Mouse (Mus musculus) embryonic facial prominence, embryonic 11.5 days (tissue): ENCODE results near the gene 2410131K14Rik. TPM values are rescaled to one million over a fixed set of nuclear protein-coding genes. Genes with fewer than 3 reads are reported as not detected.

ENCODE experiments used
- ATAC-seq: fragments of 200-750 bp; cut with Nextera tagmentation; replicated peaks from 2 replicates; pipeline ENCODE4 v1.8.0; 2017; ENCODE audit warnings: low read depth; ENCODE audit not compliant: insufficient number of reproducible peaks, low FRiP score, low TSS enrichment
- DNase-seq: peaks from one replicate; pipeline ENCODE4 v3.0.0-alpha.2; 2015; ENCODE audit warnings: low spot score
- H3K27ac ChIP-seq: fragments of 300-500 bp; sonication (generic); replicated peaks from 2 replicates; pipeline ENCODE4 v1.5.1; 2014; ENCODE audit warnings: mild to moderate bottlenecking, low read depth, low read length, control low read depth
- H3K27me3 ChIP-seq: fragments of 300-500 bp; sonication (generic); 2 replicates; pipeline ENCODE4 v1.6.1; 2014; ENCODE audit warnings: mild to moderate bottlenecking, low read length, moderate library complexity, mixed read lengths; ENCODE audit not compliant: control insufficient read depth, insufficient read depth
- H3K36me3 ChIP-seq: fragments of 300-500 bp; sonication (generic); replicated peaks from 2 replicates; pipeline ENCODE4 v1.6.1; 2014; ENCODE audit warnings: low read depth, mild to moderate bottlenecking, low read length, moderate library complexity, mixed read lengths; ENCODE audit not compliant: control insufficient read depth, insufficient read depth
- H3K4me1 ChIP-seq: fragments of 300-500 bp; sonication (generic); 2 replicates; pipeline ENCODE4 v1.6.1; 2014; ENCODE audit warnings: low read length, mixed read lengths; ENCODE audit not compliant: control insufficient read depth, insufficient read depth
- H3K4me2 ChIP-seq: fragments of 300-500 bp; sonication (generic); 2 replicates; pipeline ENCODE4 v1.6.1; 2014; ENCODE audit warnings: low read depth, mild to moderate bottlenecking, control low read depth, low read length, moderate library complexity
- H3K4me3 ChIP-seq: fragments of 300-500 bp; sonication (generic); 2 replicates; pipeline ENCODE4 v1.5.1; 2014; ENCODE audit warnings: low read depth, low read length, control low read depth
- H3K9ac ChIP-seq: fragments of 300-500 bp; sonication (generic); replicated peaks from 2 replicates; pipeline ENCODE4 v1.6.1; 2014; ENCODE audit warnings: mild to moderate bottlenecking, control low read depth, low read length
- H3K9me3 ChIP-seq: fragments of 300-500 bp; sonication (generic); replicated peaks from 2 replicates; pipeline ENCODE4 v1.6.1; 2016; ENCODE audit warnings: mild to moderate bottlenecking, low read length, inconsistent platforms, mixed read lengths; ENCODE audit not compliant: control insufficient read depth
- WGBS: fragments of 180-500 bp; shearing (Covaris S2); extraction: QIAGEN DNeasy Blood & Tissue Kit; methylation state at CpG from one replicate; pipeline ENCODE4 v1.1.7; 2014; 5-methylcytosine and 5-hydroxymethylcytosine counted together
- polyA plus RNA-seq: library from polyadenylated mRNA; unstranded; fragments of >200 nt; fragmentation: Nextera tagmentation; extraction: Ambion mirVana; gene quantifications from 2 replicates; pipeline ENCODE4 v1.2.1, GENCODE M21; 2014

Gene 2410131K14Rik
- 10.8 and 11.6 TPM in 2 replicates for polyA plus RNA-seq

DNA sequence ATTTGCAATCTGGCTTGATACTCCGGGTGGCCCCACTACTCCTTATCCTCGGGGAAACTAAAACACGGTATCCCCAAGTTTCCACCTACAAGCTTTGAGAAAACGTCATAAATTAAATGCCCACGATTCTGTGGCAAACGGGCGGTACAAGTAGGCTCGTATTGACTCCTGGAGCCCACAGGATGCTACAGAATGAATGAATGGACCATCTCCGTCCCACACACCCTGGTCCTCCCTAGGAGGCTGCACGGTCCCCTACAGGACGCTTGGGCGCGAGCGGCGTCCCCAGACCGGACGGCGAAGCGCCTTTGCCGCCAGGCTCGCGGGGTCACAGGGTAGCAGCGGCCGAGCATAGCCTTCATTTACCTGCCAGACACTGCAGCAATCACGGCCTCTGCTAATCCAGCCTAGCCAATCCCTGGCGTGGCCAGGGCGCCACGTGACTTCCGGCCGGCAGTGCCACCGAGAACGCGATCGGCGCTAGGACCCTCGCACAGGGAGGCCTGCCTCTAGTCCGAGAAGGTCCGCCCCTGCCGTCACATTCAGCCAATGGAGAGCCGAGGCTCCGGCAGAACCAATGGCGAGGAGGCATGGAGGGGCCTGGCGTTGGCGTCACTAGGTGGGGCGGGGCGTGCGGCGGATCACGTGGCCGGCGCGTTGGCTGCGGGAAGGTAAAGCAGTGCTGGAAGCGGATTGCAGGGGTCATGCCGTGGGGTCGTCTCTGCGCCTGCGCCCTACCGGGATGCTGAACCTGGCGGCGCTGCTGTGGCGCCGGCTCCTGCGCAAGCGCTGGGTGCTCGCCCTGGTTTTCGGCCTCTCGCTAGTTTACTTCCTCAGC is at the start of gene 2410131K14Rik, which contains the start of gene Rnft2:
Gene 2410131K14Rik, plus strand, starts transcription at position 622 of the 838 bp plus-strand sequence.
Gene Rnft2, minus strand, starts transcription at position 511 of the 838 bp plus-strand sequence.
- DNase-seq = peak; percentile 100
- under 1% methylated on average over 60 of the region's 68 CpGs for WGBS
- H3K9me3 ChIP-seq = no peaks in the 10 kb centered on the region
- peak within 1 kb of the TSS; percentile 75 for H3K9ac ChIP-seq
- H3K27ac ChIP-seq = peak within 1 kb of the TSS; percentile 9; the same call in 1 of the 2 replicates
- H3K4me1 ChIP-seq = no peaks in the 10 kb centered on the region; the same call in 1 of the 2 replicates
- H3K27me3 ChIP-seq = no peaks in the 10 kb centered on the region
- H3K4me3 ChIP-seq = peak within 1 kb of the TSS; percentile 65
- peak; percentile 99 for ATAC-seq
- no peaks in the 10 kb centered on the region for H3K36me3 ChIP-seq
- H3K4me2 ChIP-seq = peak within 1 kb of the TSS; percentile 74

DNA sequence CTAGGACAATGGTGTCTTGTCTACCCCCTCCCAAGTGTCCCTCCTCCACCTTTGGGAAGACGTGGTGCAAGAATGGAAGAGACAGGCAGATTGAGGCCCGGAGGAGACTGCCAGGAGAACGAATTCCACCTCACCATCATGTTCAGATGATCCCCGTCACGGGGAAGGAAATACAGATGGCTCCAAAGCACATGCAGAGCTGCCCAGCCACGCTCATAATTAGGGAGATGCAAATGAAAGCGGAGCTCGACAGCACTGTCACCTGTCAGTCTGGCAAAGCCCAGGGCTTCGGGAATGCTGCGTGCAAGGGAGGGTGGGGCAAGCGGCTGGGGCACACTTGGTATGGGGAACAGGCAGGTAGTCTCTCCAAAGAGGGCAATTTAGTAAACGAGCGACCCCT is 47.6 kb upstream of the 2410131K14Rik start:
- DNase-seq = no peak
- no peak overlapping the region for H3K27ac ChIP-seq
- H3K4me3 ChIP-seq = no peak overlapping the region
- no peaks in the 10 kb centered on the region for H3K4me1 ChIP-seq
- H3K36me3 ChIP-seq = no peaks in the 10 kb centered on the region
- no peaks in the 10 kb centered on the region for H3K27me3 ChIP-seq
- H3K9ac ChIP-seq = no peak overlapping the region
- no peak overlapping the region for H3K4me2 ChIP-seq
- H3K9me3 ChIP-seq = no peaks in the 10 kb centered on the region
- ATAC-seq = no peak
- 67% methylated on average over 13 of the region's 13 CpGs for WGBS

DNA sequence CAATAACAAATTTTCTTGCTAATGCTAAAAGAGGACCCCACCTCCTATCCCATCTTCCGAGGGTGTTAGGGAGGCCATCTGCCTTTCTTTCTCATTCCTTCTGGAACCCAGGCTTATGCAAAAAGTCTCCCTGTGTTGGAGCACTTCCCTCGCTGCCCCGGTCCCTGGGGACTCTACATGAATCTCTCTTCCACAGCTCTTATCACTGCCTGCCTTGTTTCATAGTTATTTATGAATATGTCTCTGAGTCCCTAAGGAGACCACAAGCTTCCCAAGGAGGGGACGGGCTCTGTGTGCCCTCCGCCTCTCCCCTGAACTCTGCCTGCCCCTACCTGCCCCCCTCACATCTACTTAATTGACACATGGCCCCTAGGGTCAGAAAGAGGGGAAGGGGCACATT is 45.4 kb upstream of the 2410131K14Rik start:
- no peak for DNase-seq
- WGBS = 53% methylated on average over 5 of the region's 5 CpGs
- ATAC-seq = no peak
- no peaks in the 10 kb centered on the region for H3K36me3 ChIP-seq
- H3K4me1 ChIP-seq = no peaks in the 10 kb centered on the region
- no peak overlapping the region for H3K9ac ChIP-seq
- no peak overlapping the region for H3K27ac ChIP-seq
- H3K27me3 ChIP-seq = no peaks in the 10 kb centered on the region
- no peaks in the 10 kb centered on the region for H3K9me3 ChIP-seq
- H3K4me2 ChIP-seq = no peak overlapping the region
- no peak overlapping the region for H3K4me3 ChIP-seq

DNA sequence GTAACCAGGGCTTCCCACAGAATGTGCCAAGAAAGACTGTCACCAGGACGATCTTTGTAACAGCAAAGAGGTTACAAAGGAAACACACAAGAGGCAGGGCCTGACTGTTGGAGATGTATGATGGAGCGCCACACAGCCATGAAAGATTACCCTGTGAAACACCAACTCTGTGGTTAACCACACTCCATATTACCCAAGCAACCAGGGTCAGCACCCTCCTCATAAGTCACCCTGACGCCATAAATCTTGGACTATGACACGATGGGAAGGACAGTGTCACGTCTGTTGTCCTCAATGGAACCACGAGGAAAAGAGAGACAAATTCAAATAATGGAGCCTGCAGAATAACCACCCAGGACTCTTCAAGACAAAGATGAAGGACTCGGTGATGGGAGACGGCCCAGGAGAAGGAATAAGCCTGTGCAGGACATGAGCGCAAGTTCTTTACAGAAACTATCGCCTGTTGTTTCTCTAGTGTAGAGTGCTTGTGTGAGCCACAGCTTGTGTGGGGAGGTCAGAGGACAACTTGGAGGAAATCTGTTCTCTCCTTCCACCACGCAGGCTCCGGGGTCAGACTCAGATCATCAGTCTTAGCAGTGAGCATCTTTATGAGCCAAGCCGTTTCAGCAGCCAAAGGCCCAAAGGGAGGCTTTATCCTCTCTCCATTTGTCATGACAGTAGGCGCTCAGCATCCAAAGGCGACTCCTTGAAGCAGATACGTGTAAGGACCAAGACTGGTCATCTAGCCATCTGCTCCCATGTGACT is 40.2 kb upstream of the 2410131K14Rik start:
- Histone ChIP-seq H3K27ac (no peak overlapping the region), H3K9ac (no peak overlapping the region), H3K9me3 (no peaks in the 10 kb centered on the region), H3K36me3 (no peaks in the 10 kb centered on the region), H3K4me3 (no peak overlapping the region), H3K4me2 (no peak overlapping the region), H3K27me3 (no peaks in the 10 kb centered on the region), H3K4me1 (no peaks in the 10 kb centered on the region)
- no peak for ATAC-seq
- 89% methylated on average over 16 of the region's 16 CpGs for WGBS
- DNase-seq = no peak

DNA sequence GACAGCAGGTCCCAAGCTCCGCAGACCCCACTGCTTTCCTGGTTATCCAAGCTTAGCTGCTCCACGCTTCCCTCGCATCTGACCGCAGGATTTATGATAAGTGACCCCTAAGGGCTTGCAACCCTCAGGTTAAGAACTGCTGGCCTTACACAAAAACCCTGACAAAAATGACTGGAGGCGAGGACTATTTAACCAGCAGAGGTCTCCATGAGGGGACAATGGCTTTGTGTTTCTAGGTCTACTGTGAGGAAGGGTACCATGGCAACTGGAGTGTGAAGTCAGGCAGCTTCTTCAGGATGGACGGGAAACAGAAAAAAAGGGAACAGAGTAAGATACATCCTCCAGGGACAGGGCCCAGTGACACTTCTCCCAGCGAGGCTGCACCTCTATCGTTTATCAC is 39.2 kb upstream of the 2410131K14Rik start:
- H3K4me3 ChIP-seq = no peak overlapping the region
- no peaks in the 10 kb centered on the region for H3K36me3 ChIP-seq
- H3K4me1 ChIP-seq = no peaks in the 10 kb centered on the region
- DNase-seq = no peak
- 70% methylated on average over 8 of the region's 8 CpGs for WGBS
- no peaks in the 10 kb centered on the region for H3K9me3 ChIP-seq
- ATAC-seq = no peak
- no peak overlapping the region for H3K9ac ChIP-seq
- no peak overlapping the region for H3K4me2 ChIP-seq
- no peaks in the 10 kb centered on the region for H3K27me3 ChIP-seq
- no peak overlapping the region for H3K27ac ChIP-seq

DNA sequence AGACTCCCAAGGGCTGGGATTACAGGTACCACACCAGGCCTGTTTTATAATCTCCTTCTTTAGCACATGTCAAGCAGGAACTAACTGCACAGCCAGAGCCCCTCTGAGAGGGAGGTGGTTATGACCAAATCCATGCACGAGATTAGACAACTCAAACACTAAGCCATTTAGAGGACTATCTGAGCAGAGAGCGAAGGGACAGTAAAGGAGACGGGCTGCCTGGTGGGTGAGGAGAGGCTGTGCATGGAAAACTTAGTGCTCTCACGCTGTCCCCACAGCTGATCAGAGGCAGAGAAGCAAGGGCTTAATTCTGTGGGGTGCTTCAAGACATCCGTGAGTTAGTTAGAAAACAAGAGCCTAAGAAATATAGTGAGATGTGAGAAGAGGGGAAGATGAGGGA is 31.0 kb upstream of the 2410131K14Rik start:
- no peak overlapping the region for H3K9ac ChIP-seq
- peak overlapping the region; percentile 28; the same call in 1 of the 2 replicates for H3K27ac ChIP-seq
- peak overlapping the region; percentile 26; the same call in 1 of the 2 replicates for H3K4me3 ChIP-seq
- H3K36me3 ChIP-seq = no peaks in the 10 kb centered on the region
- H3K4me1 ChIP-seq = no peaks in the 10 kb centered on the region
- ATAC-seq = no peak
- no peaks in the 10 kb centered on the region for H3K9me3 ChIP-seq
- no peaks in the 10 kb centered on the region for H3K27me3 ChIP-seq
- WGBS = 28% methylated on average over 5 of the region's 5 CpGs
- no peak for DNase-seq
- peak overlapping the region; percentile 65 for H3K4me2 ChIP-seq

DNA sequence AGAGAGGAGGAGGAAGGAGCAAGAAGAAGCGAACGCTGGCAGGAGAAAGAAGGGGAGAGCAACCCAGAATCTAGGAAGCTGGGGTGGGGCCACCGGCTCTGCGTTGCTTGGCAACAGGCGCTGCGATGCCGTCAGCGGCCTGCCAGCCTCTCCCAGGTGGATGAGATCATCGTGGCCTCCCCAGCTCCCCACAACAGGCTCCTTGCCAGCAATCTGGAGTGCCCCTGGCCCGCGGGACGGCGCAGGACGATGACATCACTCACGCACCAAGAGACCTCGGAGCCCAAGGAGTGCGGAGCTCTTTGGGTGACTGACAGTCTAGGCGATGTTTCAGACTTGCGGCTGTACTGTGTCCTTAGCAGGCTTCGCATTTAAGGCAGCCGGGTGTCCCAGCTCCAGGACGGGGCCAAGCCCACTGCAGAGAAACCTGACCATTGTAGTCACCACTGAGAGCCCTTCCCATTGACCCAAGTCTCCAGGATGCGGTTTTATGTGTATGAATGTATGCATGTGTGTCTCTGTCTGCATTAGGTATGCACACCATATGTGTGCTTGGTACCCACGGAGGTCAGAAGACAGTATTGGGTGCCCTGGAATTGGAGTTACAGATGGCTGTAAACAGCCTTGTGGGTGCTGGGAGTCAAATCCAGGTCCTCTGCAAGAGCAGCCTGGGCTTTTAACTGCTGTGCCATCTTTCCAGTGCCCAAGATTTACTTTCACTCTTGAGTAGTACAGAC is 30.4 kb upstream of the 2410131K14Rik start:
- Histone ChIP-seq H3K27me3 (no peaks in the 10 kb centered on the region), H3K9ac (peak overlapping the region; percentile 29), H3K36me3 (no peaks in the 10 kb centered on the region), H3K9me3 (no peaks in the 10 kb centered on the region), H3K27ac (peak overlapping the region; percentile 28; the same call in 1 of the 2 replicates), H3K4me3 (peak overlapping the region; percentile 26), H3K4me2 (peak overlapping the region; percentile 65), H3K4me1 (no peaks in the 10 kb centered on the region)
- peak; percentile 83 for ATAC-seq
- WGBS = 7% methylated on average over 24 of the region's 24 CpGs
- peak; percentile 80 for DNase-seq
